33 mouse cellular contexts compared by ENCODE assay signal in the genomic region with DNA sequence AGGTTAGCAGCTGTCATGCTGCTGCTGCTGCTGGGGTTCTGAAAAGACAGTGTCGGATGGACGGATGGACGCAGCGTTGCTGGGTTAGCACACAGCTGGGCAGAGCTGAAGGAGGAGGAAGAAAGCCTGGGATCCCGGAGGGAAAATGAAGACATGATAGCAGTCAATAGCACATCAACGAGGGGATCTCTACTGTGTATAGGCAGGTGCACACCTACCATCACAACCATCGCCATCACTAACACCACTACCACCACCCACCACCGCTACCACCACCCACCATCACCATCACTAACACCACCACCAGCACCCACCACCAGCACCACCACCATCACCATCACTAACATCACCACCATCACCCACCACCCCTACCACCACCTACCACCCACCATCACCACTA. TPM values are rescaled to one million over a fixed set of nuclear protein-coding genes. Genes with fewer than 3 reads are reported as not detected.
"Had no signal": no experiment of that assay in that cellular context is flagged by ENCODE, and none has a peak within 500 bp of the region (broad histone marks: within the 10 kb centered on the region; RNA-seq: fewer than 3 reads in every experiment).

No protein-coding gene starts in this region.

- ATAC-seq: liver, embryonic 12.5 days; liver, postnatal 0 days; lung, postnatal 0 days; midbrain, embryonic 13.5 days; midbrain, embryonic 15.5 days; midbrain, embryonic 16.5 days had no signal

- H3K4me3 ChIP-seq: limb, embryonic 10.5 days; limb, embryonic 12.5 days; limb, embryonic 13.5 days; limb, embryonic 15.5 days; liver, embryonic 12.5 days; liver, embryonic 13.5 days; liver, embryonic 15.5 days; lung, embryonic 15.5 days; midbrain, embryonic 10.5 days; midbrain, embryonic 12.5 days; midbrain, embryonic 13.5 days; midbrain, embryonic 15.5 days; myocyte; neural tube, embryonic 12.5 days had no signal

- H3K27ac ChIP-seq: limb, embryonic 10.5 days; limb, embryonic 12.5 days; limb, embryonic 13.5 days; limb, embryonic 15.5 days; liver, embryonic 12.5 days; liver, embryonic 13.5 days; liver, embryonic 14.5 days; liver, embryonic 15.5 days; lung, embryonic 15.5 days; macrophage; midbrain, embryonic 10.5 days; midbrain, embryonic 12.5 days; midbrain, embryonic 13.5 days; midbrain, embryonic 15.5 days; neural tube, embryonic 12.5 days had no signal

- H3K9me3 ChIP-seq: limb, embryonic 10.5 days; limb, embryonic 12.5 days; limb, embryonic 13.5 days; limb, embryonic 15.5 days; liver, embryonic 12.5 days; liver, embryonic 13.5 days; liver, embryonic 15.5 days; lung, embryonic 15.5 days; midbrain, embryonic 10.5 days; midbrain, embryonic 12.5 days; midbrain, embryonic 13.5 days; midbrain, embryonic 15.5 days; neural tube, embryonic 12.5 days had no signal

- H3K4me1 ChIP-seq: limb, embryonic 10.5 days; limb, embryonic 12.5 days; limb, embryonic 13.5 days; limb, embryonic 15.5 days; liver, embryonic 12.5 days; liver, embryonic 13.5 days; liver, embryonic 15.5 days; lung, embryonic 15.5 days; midbrain, embryonic 12.5 days; midbrain, embryonic 13.5 days; midbrain, embryonic 15.5 days; neural tube, embryonic 12.5 days had no signal

- H3K36me3 ChIP-seq: limb, embryonic 10.5 days; limb, embryonic 12.5 days; limb, embryonic 13.5 days; limb, embryonic 15.5 days; liver, embryonic 12.5 days; liver, embryonic 13.5 days; liver, embryonic 15.5 days; lung, embryonic 15.5 days; midbrain, embryonic 10.5 days; midbrain, embryonic 12.5 days; midbrain, embryonic 13.5 days; midbrain, embryonic 15.5 days; neural tube, embryonic 12.5 days had no signal

- DNase-seq: left cerebral cortex, postnatal 4 days; liver; liver, embryonic 13.5 days; liver, postnatal 0 days; lung, adult 18-20 months; lung, adult 2 months; lung, embryonic 14.5 days; lung, postnatal 10 days; lung, postnatal 14 days; lung, postnatal 36 days; lung, postnatal 4 days; midbrain, embryonic 14.5 days had no signal

RNA-seq across cellular contexts. Expression of a gene that starts 9.8 kb away (rescaled TPM):
- total RNA-seq: megakaryocyte progenitor cell, adult 5-6 weeks had no signal
- polyA plus RNA-seq: limb, embryonic 11.5 days; limb, embryonic 12.5 days; limb, embryonic 13.5 days; liver, embryonic 11.5 days; lung, embryonic 14.5 days; lung, embryonic 15.5 days; lung, embryonic 16.5 days had no signal
